Mouse (Mus musculus): Measurements from ENCODE around the gene Zfp993. TPM values are rescaled to one million over a fixed set of nuclear protein-coding genes. Genes with fewer than 3 reads are reported as not detected.

The Zfp993 gene
- polyA plus RNA-seq (2017; shearing (Covaris generic)): 10.5 TPM

GRCm38 (mm10) chr4:146610774-146611400 lies at the start of gene Zfp993:
TSS of gene Zfp993 (plus strand) at chr4:146610961.

Other genes starting within 250 kb of the Zfp993 start
- gene Zfp992, start 161.9 kb upstream of the Zfp993 start, polyA plus RNA-seq (2017; shearing (Covaris generic)): 4.3 TPM
- not detected for gene Zfp981, start 108.9 kb upstream of the Zfp993 start, polyA plus RNA-seq (2017; shearing (Covaris generic))

All from inflammation-experienced regulatory T-cells, adult 16 weeks (primary cell).